ENCODE assay signal across 33 mouse cellular contexts in genomic region chr17:66085038-66085437, GRCm38 (mm10).
"Had no signal": no experiment of that assay in that cellular context is flagged by ENCODE, and none has a peak within 500 bp of the region (broad histone marks: within the 10 kb centered on the region; RNA-seq: fewer than 3 reads in every experiment).

No protein-coding gene starts in this region.

- DNase-seq: heart, postnatal 10 days; heart, postnatal 14 days; heart, postnatal 36 days; heart, postnatal 4 days; kidney, adult 11 months; kidney, adult 18-20 months; kidney, adult 2 months; kidney, adult 8-10 months; kidney, adult 9 months; kidney, postnatal 10 days; kidney, postnatal 14 days; kidney, postnatal 25 days; kidney, postnatal 36 days; kidney, postnatal 4 days; layer of hippocampus, adult 9-11 months; layer of hippocampus, postnatal 36 days had no signal

- ATAC-seq: hindbrain, embryonic 16.5 days; hindbrain, postnatal 0 days; inflammation-experienced regulatory T-cells, adult 6 months; intestine, embryonic 15.5 days; intestine, embryonic 16.5 days; intestine, postnatal 0 days had no signal

- H3K27ac ChIP-seq: heart, embryonic 13.5 days; heart, embryonic 15.5 days; hindbrain, embryonic 10.5 days; hindbrain, embryonic 12.5 days; hindbrain, embryonic 14.5 days; hindbrain, embryonic 15.5 days; hindbrain, postnatal 0 days; intestine, embryonic 15.5 days; kidney, embryonic 15.5 days; kidney, postnatal 0 days; layer of hippocampus, adult 2 months; left cerebral cortex, adult 2 months had no signal

- H3K4me3 ChIP-seq: heart, embryonic 12.5 days; heart, embryonic 13.5 days; heart, embryonic 15.5 days; hindbrain, embryonic 10.5 days; hindbrain, embryonic 12.5 days; hindbrain, embryonic 15.5 days; intestine, embryonic 15.5 days; kidney, embryonic 15.5 days; layer of hippocampus, adult 2 months; left cerebral cortex, adult 2 months had no signal

- H3K4me2 ChIP-seq: heart, embryonic 12.5 days; heart, embryonic 13.5 days; heart, embryonic 15.5 days; hindbrain, embryonic 12.5 days; hindbrain, embryonic 14.5 days; hindbrain, embryonic 15.5 days; intestine, embryonic 15.5 days; kidney, embryonic 15.5 days had no signal

- H3K4me1 ChIP-seq: heart, embryonic 12.5 days; heart, embryonic 13.5 days; heart, embryonic 15.5 days; hindbrain, embryonic 10.5 days; hindbrain, embryonic 12.5 days; hindbrain, embryonic 15.5 days; intestine, embryonic 15.5 days; kidney, embryonic 15.5 days had no signal

- H3K9me3 ChIP-seq: heart, embryonic 12.5 days; heart, embryonic 13.5 days; heart, embryonic 15.5 days; hindbrain, embryonic 10.5 days; hindbrain, embryonic 12.5 days; hindbrain, embryonic 15.5 days; intestine, embryonic 15.5 days; kidney, embryonic 15.5 days had no signal

- H3K27me3 ChIP-seq: heart, embryonic 12.5 days; heart, embryonic 13.5 days; heart, embryonic 15.5 days; hindbrain, embryonic 12.5 days; hindbrain, embryonic 15.5 days; intestine, embryonic 15.5 days; kidney, embryonic 15.5 days had no signal

- H3K9ac ChIP-seq: heart, embryonic 12.5 days; heart, embryonic 13.5 days; heart, embryonic 15.5 days; hindbrain, embryonic 12.5 days; hindbrain, embryonic 14.5 days; hindbrain, embryonic 15.5 days; intestine, embryonic 15.5 days; kidney, embryonic 15.5 days had no signal
